Mouse (Mus musculus): Measurements from ENCODE around the gene Ano8.

DNA sequence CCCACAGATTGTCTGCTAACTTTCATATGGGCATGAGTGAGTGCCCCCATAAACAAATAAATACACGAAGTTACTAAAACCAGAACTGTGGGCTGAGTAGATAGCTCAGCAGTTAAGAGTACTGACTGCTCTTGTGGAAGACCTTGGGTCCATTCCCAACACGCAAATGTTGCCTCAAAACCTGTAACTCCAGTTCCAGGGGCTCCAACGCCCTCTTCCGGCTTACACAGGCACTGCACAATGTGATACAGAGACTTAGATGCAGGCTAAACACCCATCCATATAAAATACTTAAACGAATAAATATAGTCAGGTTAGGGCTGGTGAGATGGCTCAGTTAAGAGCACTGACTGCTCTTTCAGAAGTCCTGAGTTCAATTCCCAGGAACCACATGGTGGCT lies 29.3 kb upstream of the Ano8 start:
- no peak for TF ChIP-seq CTCF (IDR thresholded peaks at IDR 0.05; ENCODE audit: insufficient read depth, low read length)
- TF ChIP-seq POLR2A (IDR thresholded peaks at IDR 0.05; ENCODE audit: borderline replicate concordance, extremely low read depth, low read depth, low read length), result no peak
